Mouse (Mus musculus) stomach, postnatal 0 days (tissue): ENCODE measurements around the gene Nedd9. TPM values are rescaled to one million over a fixed set of nuclear protein-coding genes. Genes with fewer than 3 reads are reported as not detected.
A peak's percentile ranks its signal among the peaks of the same experiment; 100 is the strongest.

Experiments
- ATAC-seq: fragments of 200-750 bp; cut with Nextera tagmentation; 2 replicates; pipeline ENCODE4 v1.8.0; 2017; ENCODE audit not compliant: low FRiP score, low TSS enrichment
- DNase-seq: peaks from one replicate; pipeline ENCODE4 v3.0.0-alpha.2; 2016; ENCODE audit warnings: low spot score
- H3K27ac ChIP-seq: fragments of 300-500 bp; sonication (generic); replicated peaks from 2 replicates; pipeline ENCODE4 v1.5.1; 2014; ENCODE audit warnings: mild to moderate bottlenecking, control low read depth
- H3K27me3 ChIP-seq: fragments of 300-500 bp; sonication (generic); 2 replicates; pipeline ENCODE4 v1.6.1; 2014; ENCODE audit warnings: low read length; ENCODE audit not compliant: control insufficient read depth, insufficient read depth
- H3K36me3 ChIP-seq: fragments of 300-500 bp; sonication (generic); 2 replicates; pipeline ENCODE4 v1.6.1; 2014; ENCODE audit warnings: low read length, mixed read lengths; ENCODE audit not compliant: control insufficient read depth, insufficient read depth
- H3K4me1 ChIP-seq: fragments of 300-500 bp; sonication (generic); replicated peaks from 2 replicates; pipeline ENCODE4 v1.6.1; 2014; ENCODE audit warnings: antibody characterized with exemption; ENCODE audit not compliant: control insufficient read depth, insufficient read depth
- H3K4me2 ChIP-seq: fragments of 300-500 bp; sonication (generic); replicated peaks from 2 replicates; pipeline ENCODE4 v1.6.1; 2014; ENCODE audit warnings: low read depth, mild to moderate bottlenecking, control low read depth, moderate library complexity
- H3K4me3 ChIP-seq: fragments of 300-500 bp; sonication (generic); 2 replicates; pipeline ENCODE4 v1.5.1; 2014; ENCODE audit warnings: low read depth, low read length, control low read depth
- H3K9ac ChIP-seq: fragments of 300-500 bp; sonication (generic); 2 replicates; pipeline ENCODE4 v1.6.1; 2014; ENCODE audit warnings: mild to moderate bottlenecking, low read length, control low read depth, mixed read lengths
- H3K9me3 ChIP-seq: fragments of 300-500 bp; sonication (generic); 2 replicates; pipeline ENCODE4 v1.6.1; 2016; ENCODE audit warnings: low read length; ENCODE audit not compliant: control insufficient read depth
- CTCF ChIP-seq: IDR thresholded peaks from 2 replicates; pipeline ENCODE4 v1.5.1; 2016; ENCODE audit warnings: antibody characterized with exemption, low read depth, mild to moderate bottlenecking, moderate library complexity
- EP300 ChIP-seq: optimal IDR thresholded peaks from 2 replicates; pipeline ENCODE3; 2016; ENCODE audit warnings: antibody characterized with exemption
- WGBS: fragments of 180-500 bp; shearing (Covaris S2); extraction: QIAGEN DNeasy Blood & Tissue Kit; methylation state at CpG from one replicate; pipeline ENCODE4 v1.1.7; 2014; 5-methylcytosine and 5-hydroxymethylcytosine counted together
- polyA plus RNA-seq: library from polyadenylated mRNA; unstranded; fragments of >200 nt; fragmentation: Nextera tagmentation; extraction: Ambion mirVana; gene quantifications from 2 replicates; pipeline ENCODE4 v1.2.1, GENCODE M21; 2015

Nedd9 gene
- polyA plus RNA-seq, 1 experiment from 2014 or later = 17.1 TPM

GRCm38 (mm10) chr13:41285448-41285847 lies 201.7 kb downstream of the Nedd9 start:
- no peak overlapping the region for H3K4me2 ChIP-seq

DNA sequence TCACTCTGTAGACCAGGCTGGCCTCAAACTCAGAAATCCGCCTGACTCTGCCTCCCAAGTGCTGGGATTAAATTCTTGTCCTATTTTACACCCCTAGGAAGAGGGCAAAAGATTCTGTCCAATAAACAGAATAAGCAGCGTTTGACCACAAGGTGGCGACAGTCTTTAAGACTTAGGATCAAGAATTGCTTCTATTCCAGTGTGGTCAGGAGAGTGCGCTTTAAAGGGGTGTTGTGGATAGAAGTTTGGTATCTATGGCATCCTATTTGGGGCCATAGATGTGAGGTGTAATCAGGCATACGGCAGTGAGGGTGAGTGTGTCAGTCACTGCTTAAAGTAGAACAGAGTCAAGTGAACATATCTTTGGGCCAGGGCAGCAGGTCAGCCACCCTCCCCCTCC lies 203.9 kb downstream of the Nedd9 start:
- H3K9me3 ChIP-seq = no peaks in the 10 kb centered on the region
- WGBS = 24% methylated on average over 5 of the region's 5 CpGs
- no peaks in the 10 kb centered on the region for H3K4me1 ChIP-seq
- DNase-seq = peak; percentile 76
- H3K27ac ChIP-seq = no peak overlapping the region
- no peaks in the 10 kb centered on the region for H3K36me3 ChIP-seq
- H3K4me3 ChIP-seq = no peak overlapping the region
- H3K27me3 ChIP-seq = no peaks in the 10 kb centered on the region
- no peak overlapping the region for H3K4me2 ChIP-seq
- ATAC-seq = no peak
- H3K9ac ChIP-seq = no peak overlapping the region
- TF ChIP-seq EP300 = no peak
- TF ChIP-seq CTCF = peak; percentile 94

More at GRCm38 (mm10) chr13:41285448-41285847, 201.7 kb downstream of the Nedd9 start:
- WGBS = 69% methylated on average over 4 of the region's 4 CpGs
- no peaks in the 10 kb centered on the region for H3K36me3 ChIP-seq
- TF ChIP-seq EP300 = no peak
- TF ChIP-seq CTCF = no peak
- no peaks in the 10 kb centered on the region for H3K9me3 ChIP-seq
- ATAC-seq = peak; percentile 21; the same call in 1 of the 2 replicates
- H3K27me3 ChIP-seq = no peaks in the 10 kb centered on the region
- DNase-seq = no peak
- H3K9ac ChIP-seq = no peak overlapping the region
- no peaks in the 10 kb centered on the region for H3K4me1 ChIP-seq
- H3K27ac ChIP-seq = no peak overlapping the region
- H3K4me3 ChIP-seq = no peak overlapping the region

- H3K27ac ChIP-seq = no peak overlapping the region
- TF ChIP-seq CTCF = no peak
- no peak for TF ChIP-seq EP300
- ATAC-seq (no peak), DNase-seq (no peak)
- no peak overlapping the region for H3K4me3 ChIP-seq
- no peaks in the 10 kb centered on the region for H3K4me1 ChIP-seq
- WGBS = 65% methylated on average over 5 of the region's 5 CpGs
- H3K36me3 ChIP-seq = no peaks in the 10 kb centered on the region
- no peaks in the 10 kb centered on the region for H3K27me3 ChIP-seq
- no peaks in the 10 kb centered on the region for H3K9me3 ChIP-seq
- no peak overlapping the region for H3K9ac ChIP-seq
- no peak overlapping the region for H3K4me2 ChIP-seq
Measured at GRCm38 (mm10) chr13:41280696-41281095, 206.5 kb downstream of the Nedd9 start.

GRCm38 (mm10) chr13:41273927-41274650 lies 213.1 kb downstream of the Nedd9 start, which contains the start of gene Gm17364:
TSS of gene Gm17364 (minus strand) at chr13:41273977.
- Histone ChIP-seq H3K36me3 (no peaks in the 10 kb centered on the region), H3K9me3 (no peaks in the 10 kb centered on the region), H3K4me2 (no peak within 1 kb of the TSS), H3K27ac (no peak within 1 kb of the TSS), H3K27me3 (no peaks in the 10 kb centered on the region), H3K4me3 (no peak within 1 kb of the TSS), H3K4me1 (no peaks in the 10 kb centered on the region), H3K9ac (no peak within 1 kb of the TSS)
- TF ChIP-seq EP300 (no peak), CTCF (no peak)
- WGBS = 93% methylated on average over 10 of the region's 10 CpGs
- ATAC-seq (no peak), DNase-seq (no peak)

- ATAC-seq = 0 out of 2 replicates have a peak, but pooled peaks have one; percentile 24
- Histone ChIP-seq H3K4me3 (no peak overlapping the region), H3K4me2 (no peak overlapping the region), H3K27ac (no peak overlapping the region), H3K9ac (no peak overlapping the region), H3K27me3 (no peaks in the 10 kb centered on the region), H3K9me3 (no peaks in the 10 kb centered on the region), H3K36me3 (no peaks in the 10 kb centered on the region), H3K4me1 (no peaks in the 10 kb centered on the region)
- DNase-seq = no peak
- no peak for TF ChIP-seq CTCF
- TF ChIP-seq EP300 = no peak
- 46% methylated on average over 7 of the region's 7 CpGs for WGBS
Measured at GRCm38 (mm10) chr13:41267827-41268408, 219.2 kb downstream of the Nedd9 start.
